Mouse (Mus musculus) liver, adult 2 months (tissue): ENCODE results near the gene Zfp574. TPM values are rescaled to one million over a fixed set of nuclear protein-coding genes. Genes with fewer than 3 reads are reported as not detected.

Experiments
- DNase-seq: peaks from one replicate; pipeline ENCODE4 v3.0.0-alpha.2; 2011; ENCODE audit warnings: low read depth, low spot score; ENCODE audit errors: extremely low read depth
- H3K27ac ChIP-seq: fragments of 200-500 bp; replicated peaks from 2 replicates; pipeline ENCODE4 v1.5.1; 2012; ENCODE audit warnings: low read depth, mild to moderate bottlenecking, control low read depth, inconsistent platforms, low read length; ENCODE audit not compliant: insufficient read depth
- H3K27me3 ChIP-seq: fragments of 200-500 bp; 2 replicates; pipeline ENCODE4 v1.6.1; 2012; ENCODE audit warnings: mild to moderate bottlenecking, moderate library complexity, low read length, inconsistent platforms; ENCODE audit not compliant: control insufficient read depth, insufficient read depth
- H3K36me3 ChIP-seq: fragments of 200-500 bp; 2 replicates; pipeline ENCODE4 v1.6.1; 2012; ENCODE audit warnings: low read length, inconsistent platforms; ENCODE audit not compliant: control insufficient read depth, insufficient read depth
- H3K4me1 ChIP-seq: fragments of 200-500 bp; 2 replicates; pipeline ENCODE4 v1.6.1; 2011; ENCODE audit warnings: low read length; ENCODE audit not compliant: control insufficient read depth, insufficient read depth
- H3K4me3 ChIP-seq: fragments of 200-500 bp; 2 replicates; pipeline ENCODE4 v1.5.1; 2011; ENCODE audit warnings: low read depth, mild to moderate bottlenecking, control low read depth, low read length, moderate library complexity; ENCODE audit not compliant: insufficient read depth
- H3K79me2 ChIP-seq: fragments of 200-500 bp; 2 replicates; pipeline ENCODE4 v1.6.1; 2012; ENCODE audit warnings: inconsistent platforms, mild to moderate bottlenecking, low read length, moderate library complexity; ENCODE audit not compliant: control insufficient read depth, insufficient read depth
- H3K9ac ChIP-seq: fragments of 200-500 bp; 2 replicates; pipeline ENCODE4 v1.6.1; 2012; ENCODE audit warnings: low read depth, mild to moderate bottlenecking, control low read depth, inconsistent platforms, low read length
- CTCF ChIP-seq: fragments of 200-500 bp; IDR thresholded peaks from 2 replicates; pipeline ENCODE4 v1.5.1; 2011; ENCODE audit warnings: low read depth, low read length, control low read depth
- POLR2A ChIP-seq: fragments of 200-500 bp; IDR thresholded peaks from 2 replicates; pipeline ENCODE4 v1.6.1; 2011; ENCODE audit warnings: low read length, control low read depth; ENCODE audit not compliant: insufficient read depth; ENCODE audit errors: extremely low read depth
- WGBS: fragments of 180-500 bp; shearing (Covaris S2); methylation state at CpG from one replicate; pipeline ENCODE4 v1.1.7; 2018; 5-methylcytosine and 5-hydroxymethylcytosine counted together
- polyA plus RNA-seq: library from polyadenylated mRNA; depleted of rRNA; stranded (reverse); fragments of >200 nt; gene quantifications from 2 replicates; pipeline ENCODE4 v1.2.3, GENCODE M21; 2012
- total RNA-seq: library from RNA; depleted of rRNA; stranded (reverse); fragments of >200 nt; gene quantifications from 2 replicates; pipeline ENCODE4 v1.2.3, GENCODE M21; 2014

Gene Zfp574
- total and polyA plus RNA-seq, 2 experiments: 2.3 to 17.2 TPM

DNA sequence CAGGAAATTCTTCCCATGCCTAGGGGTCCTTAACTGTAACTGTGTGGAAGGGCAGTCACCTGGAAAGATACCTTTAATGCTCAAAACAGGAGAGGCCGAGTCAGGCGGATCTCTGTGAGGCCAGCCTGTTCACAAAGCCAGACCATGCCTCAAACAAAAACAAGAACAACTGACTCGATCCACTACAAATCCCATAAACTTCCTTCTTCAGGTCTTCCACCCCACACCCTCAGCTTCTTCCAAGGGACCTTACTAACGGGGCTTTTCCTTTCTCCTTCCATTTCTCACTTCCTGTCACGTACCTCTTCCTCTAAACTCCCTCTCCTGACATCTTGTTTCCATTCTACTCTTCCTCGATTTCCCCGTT is 3.9 kb downstream of the Zfp574 start:
- Histone ChIP-seq H3K4me3 (peak overlapping the region; percentile 55), H3K9ac (peak overlapping the region; percentile 73), H3K79me2 (peaks cover 15% of the 10 kb centered on the region; the same call in 1 of the 2 replicates), H3K27ac (peak overlapping the region; percentile 90), H3K36me3 (peaks cover 9% of the 10 kb centered on the region), H3K27me3 (0 out of 2 replicates have a peak, but pooled peaks cover 3% of the 10 kb centered on the region), H3K4me1 (peaks cover 7% of the 10 kb centered on the region)
- WGBS: 17% methylated on average over 7 of the region's 7 CpGs
- TF ChIP-seq POLR2A (no peak), CTCF (no peak)
- DNase-seq: no peak

DNA sequence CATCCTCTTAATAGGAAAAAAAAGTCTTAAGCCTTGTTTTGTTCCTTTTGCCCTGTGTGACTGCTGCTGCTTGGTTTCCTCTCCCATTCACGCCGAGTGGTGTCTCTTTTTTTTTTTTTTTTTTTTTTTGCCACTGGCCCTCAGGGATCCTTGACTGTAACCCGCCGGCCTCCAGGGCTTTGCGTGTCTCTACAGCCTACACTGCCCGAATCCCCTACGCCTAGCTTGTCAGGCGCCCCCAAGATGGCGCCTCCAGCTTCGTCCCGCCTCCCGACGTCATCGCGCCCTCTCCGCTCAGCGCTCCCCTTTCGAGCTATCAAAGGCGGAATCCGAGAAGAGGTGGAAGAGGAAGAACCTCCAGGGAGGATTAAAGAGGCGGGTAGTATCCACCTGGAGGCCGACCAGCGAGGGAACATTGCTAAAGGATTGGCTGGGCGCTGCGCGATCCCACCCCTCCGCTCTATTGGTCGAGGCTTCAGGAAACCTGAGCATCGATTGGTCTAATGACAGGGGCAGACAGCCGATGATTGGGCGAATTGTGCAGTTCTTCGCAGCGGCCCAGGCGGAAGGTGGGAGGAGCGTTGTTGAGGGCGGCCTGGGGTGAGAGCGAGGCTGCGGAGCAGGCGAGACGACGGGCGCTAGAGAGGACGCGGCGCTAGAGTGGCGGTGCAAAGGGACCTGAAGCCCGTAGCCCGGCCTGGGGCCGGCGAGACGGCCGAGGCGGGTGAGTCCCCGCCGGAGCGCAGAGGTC is 4.5 kb downstream of the Zfp574 start:
- WGBS: under 1% methylated on average over 56 of the region's 56 CpGs
- H3K9ac ChIP-seq: peak overlapping the region; percentile 89
- H3K4me3 ChIP-seq: peak overlapping the region; percentile 88
- peaks cover 7% of the 10 kb centered on the region for H3K4me1 ChIP-seq
- H3K79me2 ChIP-seq: peaks cover 15% of the 10 kb centered on the region; the same call in 1 of the 2 replicates
- DNase-seq: peak; percentile 98
- H3K27me3 ChIP-seq: 0 out of 2 replicates have a peak, but pooled peaks cover 3% of the 10 kb centered on the region
- TF ChIP-seq POLR2A: peak; percentile 90
- TF ChIP-seq CTCF: no peak
- H3K27ac ChIP-seq: peak overlapping the region; percentile 90
- H3K36me3 ChIP-seq: peaks cover 12% of the 10 kb centered on the region

DNA sequence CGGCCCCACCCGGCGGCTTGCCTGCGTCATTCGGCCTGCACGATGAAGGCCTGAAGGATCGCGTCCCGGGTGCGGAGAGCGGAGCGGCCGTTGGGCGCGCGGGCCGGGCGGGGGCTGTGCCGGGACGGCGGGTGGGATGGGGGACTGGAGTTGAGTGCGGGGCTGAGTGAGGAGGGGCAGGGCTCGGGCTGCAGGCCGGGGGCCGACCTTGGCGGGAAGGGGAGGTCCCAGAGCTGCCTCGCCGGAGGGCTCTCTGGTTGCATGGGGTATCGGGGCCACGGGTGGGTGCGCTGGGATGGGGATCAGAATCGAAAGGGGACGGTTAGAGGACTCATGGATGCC is 5.0 kb downstream of the Zfp574 start:
- TF ChIP-seq POLR2A (no peak), CTCF (no peak)

DNA sequence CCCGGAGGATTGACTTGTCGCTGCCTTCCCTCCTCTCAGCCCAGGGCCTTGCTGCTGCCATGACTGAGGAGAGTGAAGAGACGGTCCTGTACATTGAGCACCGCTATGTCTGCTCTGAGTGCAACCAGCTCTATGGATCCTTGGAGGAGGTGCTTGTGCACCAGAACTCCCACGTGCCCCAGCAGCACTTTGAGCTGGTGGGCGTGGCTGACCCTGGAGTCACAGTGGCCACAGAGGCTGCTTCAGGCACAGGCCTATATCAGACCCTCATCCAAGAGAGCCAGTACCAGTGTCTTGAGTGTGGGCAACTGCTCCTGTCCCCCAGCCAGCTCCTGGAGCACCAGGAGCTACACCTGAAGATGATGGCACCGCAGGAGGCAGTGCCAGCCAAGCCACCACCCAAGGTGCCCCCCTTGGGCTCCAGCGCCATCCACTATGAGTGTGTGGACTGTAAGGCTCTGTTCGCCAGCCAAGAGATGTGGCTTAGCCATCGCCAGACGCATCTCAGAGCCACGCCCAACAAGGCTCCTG is 7.2 kb downstream of the Zfp574 start:
- H3K36me3 ChIP-seq: peaks cover 22% of the 10 kb centered on the region
- H3K4me3 ChIP-seq: no peak overlapping the region
- peaks cover 7% of the 10 kb centered on the region for H3K4me1 ChIP-seq

More for the DNA sequence above, 5.0 kb downstream of the Zfp574 start:
- H3K4me1 ChIP-seq: peaks cover 7% of the 10 kb centered on the region
- H3K4me3 ChIP-seq: peak overlapping the region; percentile 88
- H3K36me3 ChIP-seq: peaks cover 17% of the 10 kb centered on the region
- peak overlapping the region; percentile 61 for H3K27ac ChIP-seq
- DNase-seq: no peak
- WGBS: 2% methylated on average over 33 of the region's 33 CpGs
- H3K9ac ChIP-seq: peak overlapping the region; percentile 89
- H3K27me3 ChIP-seq: 0 out of 2 replicates have a peak, but pooled peaks cover 3% of the 10 kb centered on the region
- H3K79me2 ChIP-seq: peaks cover 15% of the 10 kb centered on the region; the same call in 1 of the 2 replicates

DNA sequence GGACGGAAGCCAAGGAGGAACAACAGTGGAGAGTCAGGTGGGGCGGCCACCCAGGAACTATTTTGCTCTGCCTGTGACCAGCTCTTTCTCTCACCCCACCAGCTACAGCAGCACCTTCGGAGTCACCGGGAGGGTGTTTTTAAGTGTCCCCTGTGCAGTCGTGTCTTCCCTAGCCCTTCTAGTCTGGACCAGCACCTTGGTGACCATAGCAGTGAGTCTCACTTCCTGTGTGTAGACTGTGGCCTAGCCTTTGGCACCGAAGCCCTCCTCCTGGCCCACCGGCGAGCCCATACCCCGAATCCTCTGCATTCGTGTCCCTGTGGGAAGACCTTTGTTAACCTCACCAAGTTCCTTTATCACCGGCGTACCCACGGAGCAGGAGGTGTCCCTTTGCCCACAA is 8.1 kb downstream of the Zfp574 start:
- Histone ChIP-seq H3K36me3 (peaks cover 22% of the 10 kb centered on the region), H3K27ac (no peak overlapping the region), H3K9ac (no peak overlapping the region), H3K79me2 (peaks cover 15% of the 10 kb centered on the region; the same call in 1 of the 2 replicates), H3K4me3 (no peak overlapping the region), H3K4me1 (peaks cover 10% of the 10 kb centered on the region), H3K27me3 (no peaks in the 10 kb centered on the region)
- DNase-seq: no peak
- TF ChIP-seq CTCF (no peak), POLR2A (no peak)
- 95% methylated on average over 13 of the region's 13 CpGs for WGBS

More for the DNA sequence above, 7.2 kb downstream of the Zfp574 start:
- Histone ChIP-seq H3K79me2 (peaks cover 15% of the 10 kb centered on the region; the same call in 1 of the 2 replicates), H3K27ac (no peak overlapping the region), H3K9ac (no peak overlapping the region), H3K27me3 (no peaks in the 10 kb centered on the region)
- TF ChIP-seq POLR2A: no peak
- no peak for TF ChIP-seq CTCF
- peak; percentile 22 for DNase-seq
- WGBS: 83% methylated on average over 12 of the region's 12 CpGs
